Mouse (Mus musculus): Measurements from ENCODE around the gene Tas1r3. TPM values are rescaled to one million over a fixed set of nuclear protein-coding genes. Genes with fewer than 3 reads are reported as not detected.

The Tas1r3 gene
- 0.11 and 0.28 TPM in 2 replicates for polyA plus RNA-seq (2015; fragmentation: Nextera tagmentation; extraction: Ambion mirVana)

- H3K9ac ChIP-seq (ENCODE audit: low read length) = no peak within 1 kb of the TSS
- WGBS = 76% methylated on average over 5 of the region's 5 CpGs
- ATAC-seq (ENCODE audit: low FRiP score, low TSS enrichment) (no peak), DNase-seq (ENCODE audit: low spot score) (no peak)
- no peak within 1 kb of the TSS for H3K4me2 ChIP-seq (replicated peaks; ENCODE audit: low read depth)
- peaks cover 10% of the 10 kb centered on the region for H3K36me3 ChIP-seq (ENCODE audit: control insufficient read depth, insufficient read depth, low read length)
- TF ChIP-seq CTCF (IDR thresholded peaks at IDR 0.05; ENCODE audit: low read depth) = no peak
- no peaks in the 10 kb centered on the region for H3K27me3 ChIP-seq (ENCODE audit: control insufficient read depth, insufficient read depth, low read length)
- H3K4me1 ChIP-seq (replicated peaks; ENCODE audit: control insufficient read depth, insufficient read depth) = no peaks in the 10 kb centered on the region
- no peaks in the 10 kb centered on the region for H3K9me3 ChIP-seq (ENCODE audit: control insufficient read depth, low read length)
- H3K27ac ChIP-seq (replicated peaks) = no peak within 1 kb of the TSS
- no peak within 1 kb of the TSS for H3K4me3 ChIP-seq (ENCODE audit: low read depth, low read length)
Measured at GRCm38 (mm10) chr4:155863001-155863400, at the start of gene Tas1r3. Gene Tas1r3, minus strand, starts transcription at chr4:155863362.

GRCm38 (mm10) chr4:155908751-155909150, 45.6 kb upstream of the Tas1r3 start:
- no peak for ATAC-seq (ENCODE audit: low FRiP score, low TSS enrichment)
- H3K4me1 ChIP-seq (replicated peaks; ENCODE audit: control insufficient read depth, insufficient read depth) = no peaks in the 10 kb centered on the region
- TF ChIP-seq EP300 (optimal IDR thresholded peaks at IDR 0.05) (no peak), CTCF (IDR thresholded peaks at IDR 0.05; ENCODE audit: low read depth) (no peak)

GRCm38 (mm10) chr4:155908281-155908680, 45.1 kb upstream of the Tas1r3 start:
- DNase-seq (ENCODE audit: low spot score) (no peak), ATAC-seq (ENCODE audit: low FRiP score, low TSS enrichment) (peak; percentile 24; the same call in 1 of the 2 replicates)
- 62% methylated on average over 7 of the region's 7 CpGs for WGBS
- Histone ChIP-seq H3K36me3 (ENCODE audit: control insufficient read depth, insufficient read depth, low read length) (peaks cover 4% of the 10 kb centered on the region), H3K27me3 (ENCODE audit: control insufficient read depth, insufficient read depth, low read length) (no peaks in the 10 kb centered on the region), H3K27ac (replicated peaks) (no peak overlapping the region), H3K4me2 (replicated peaks; ENCODE audit: low read depth) (no peak overlapping the region), H3K9me3 (ENCODE audit: control insufficient read depth, low read length) (no peaks in the 10 kb centered on the region), H3K4me1 (replicated peaks; ENCODE audit: control insufficient read depth, insufficient read depth) (no peaks in the 10 kb centered on the region), H3K9ac (ENCODE audit: low read length) (no peak overlapping the region), H3K4me3 (ENCODE audit: low read depth, low read length) (no peak overlapping the region)
- no peak for TF ChIP-seq CTCF (IDR thresholded peaks at IDR 0.05; ENCODE audit: low read depth)
- no peak for TF ChIP-seq EP300 (optimal IDR thresholded peaks at IDR 0.05)

More at GRCm38 (mm10) chr4:155908751-155909150, 45.6 kb upstream of the Tas1r3 start:
- Histone ChIP-seq H3K9ac (ENCODE audit: low read length) (no peak overlapping the region), H3K27me3 (ENCODE audit: control insufficient read depth, insufficient read depth, low read length) (no peaks in the 10 kb centered on the region), H3K36me3 (ENCODE audit: control insufficient read depth, insufficient read depth, low read length) (peaks cover 1% of the 10 kb centered on the region), H3K9me3 (ENCODE audit: control insufficient read depth, low read length) (no peaks in the 10 kb centered on the region), H3K27ac (replicated peaks) (no peak overlapping the region), H3K4me2 (replicated peaks; ENCODE audit: low read depth) (no peak overlapping the region), H3K4me3 (ENCODE audit: low read depth, low read length) (no peak overlapping the region)
- WGBS = 84% methylated on average over 4 of the region's 4 CpGs
- DNase-seq (ENCODE audit: low spot score) = no peak

GRCm38 (mm10) chr4:155907003-155907402, 43.8 kb upstream of the Tas1r3 start:
- Histone ChIP-seq H3K27me3 (ENCODE audit: control insufficient read depth, insufficient read depth, low read length) (no peaks in the 10 kb centered on the region), H3K4me2 (replicated peaks; ENCODE audit: low read depth) (no peak overlapping the region), H3K4me3 (ENCODE audit: low read depth, low read length) (no peak overlapping the region), H3K9me3 (ENCODE audit: control insufficient read depth, low read length) (no peaks in the 10 kb centered on the region), H3K27ac (replicated peaks) (no peak overlapping the region), H3K9ac (ENCODE audit: low read length) (no peak overlapping the region), H3K4me1 (replicated peaks; ENCODE audit: control insufficient read depth, insufficient read depth) (no peaks in the 10 kb centered on the region), H3K36me3 (ENCODE audit: control insufficient read depth, insufficient read depth, low read length) (peaks cover 7% of the 10 kb centered on the region)
- TF ChIP-seq EP300 (optimal IDR thresholded peaks at IDR 0.05) (no peak), CTCF (IDR thresholded peaks at IDR 0.05; ENCODE audit: low read depth) (no peak)
- ATAC-seq (ENCODE audit: low FRiP score, low TSS enrichment) = no peak
- no peak for DNase-seq (ENCODE audit: low spot score)
- WGBS = 81% methylated on average over 11 of the region's 11 CpGs

- ATAC-seq (ENCODE audit: low FRiP score, low TSS enrichment) = no peak
- no peaks in the 10 kb centered on the region for H3K27me3 ChIP-seq (ENCODE audit: control insufficient read depth, insufficient read depth, low read length)
- no peak overlapping the region for H3K9ac ChIP-seq (ENCODE audit: low read length)
- H3K9me3 ChIP-seq (ENCODE audit: control insufficient read depth, low read length) = no peaks in the 10 kb centered on the region
- H3K4me2 ChIP-seq (replicated peaks; ENCODE audit: low read depth) = no peak overlapping the region
- 78% methylated on average over 9 of the region's 9 CpGs for WGBS
- no peak overlapping the region for H3K27ac ChIP-seq (replicated peaks)
- TF ChIP-seq CTCF (IDR thresholded peaks at IDR 0.05; ENCODE audit: low read depth) (no peak), EP300 (optimal IDR thresholded peaks at IDR 0.05) (no peak)
- no peaks in the 10 kb centered on the region for H3K4me1 ChIP-seq (replicated peaks; ENCODE audit: control insufficient read depth, insufficient read depth)
- no peak for DNase-seq (ENCODE audit: low spot score)
- peaks cover 8% of the 10 kb centered on the region for H3K36me3 ChIP-seq (ENCODE audit: control insufficient read depth, insufficient read depth, low read length)
- H3K4me3 ChIP-seq (ENCODE audit: low read depth, low read length) = no peak overlapping the region
Measured at GRCm38 (mm10) chr4:155906125-155906524, 43.0 kb upstream of the Tas1r3 start.

- H3K4me1 ChIP-seq (replicated peaks; ENCODE audit: control insufficient read depth, insufficient read depth) = no peaks in the 10 kb centered on the region
- no peak overlapping the region for H3K4me3 ChIP-seq (ENCODE audit: low read depth, low read length)
- H3K27me3 ChIP-seq (ENCODE audit: control insufficient read depth, insufficient read depth, low read length) = no peaks in the 10 kb centered on the region
- H3K9me3 ChIP-seq (ENCODE audit: control insufficient read depth, low read length) = no peaks in the 10 kb centered on the region
- ATAC-seq (ENCODE audit: low FRiP score, low TSS enrichment) (no peak), DNase-seq (ENCODE audit: low spot score) (no peak)
- WGBS = 85% methylated on average over 13 of the region's 13 CpGs
- no peak overlapping the region for H3K4me2 ChIP-seq (replicated peaks; ENCODE audit: low read depth)
- no peak overlapping the region for H3K9ac ChIP-seq (ENCODE audit: low read length)
- no peak for TF ChIP-seq CTCF (IDR thresholded peaks at IDR 0.05; ENCODE audit: low read depth)
- no peak for TF ChIP-seq EP300 (optimal IDR thresholded peaks at IDR 0.05)
- no peak overlapping the region for H3K27ac ChIP-seq (replicated peaks)
- H3K36me3 ChIP-seq (ENCODE audit: control insufficient read depth, insufficient read depth, low read length) = peaks cover 8% of the 10 kb centered on the region
Measured at GRCm38 (mm10) chr4:155905634-155906033, 42.5 kb upstream of the Tas1r3 start.
